Mouse (Mus musculus) olfactory bulb, adult 2 months (tissue): Measurements from ENCODE around the gene Fam163b.

ENCODE experiments used
- CTCF ChIP-seq: fragments of 200-500 bp; IDR thresholded peaks from 2 replicates; pipeline ENCODE4 v1.5.1; 2012; ENCODE audit warnings: low read depth, mild to moderate bottlenecking, low read length, moderate library complexity; ENCODE audit not compliant: insufficient read depth
- POLR2A ChIP-seq: fragments of 200-500 bp; IDR thresholded peaks from 2 replicates; pipeline ENCODE4 v1.6.1; 2012; ENCODE audit warnings: mild to moderate bottlenecking, low read depth, low read length, moderate library complexity; ENCODE audit not compliant: insufficient read depth

DNA sequence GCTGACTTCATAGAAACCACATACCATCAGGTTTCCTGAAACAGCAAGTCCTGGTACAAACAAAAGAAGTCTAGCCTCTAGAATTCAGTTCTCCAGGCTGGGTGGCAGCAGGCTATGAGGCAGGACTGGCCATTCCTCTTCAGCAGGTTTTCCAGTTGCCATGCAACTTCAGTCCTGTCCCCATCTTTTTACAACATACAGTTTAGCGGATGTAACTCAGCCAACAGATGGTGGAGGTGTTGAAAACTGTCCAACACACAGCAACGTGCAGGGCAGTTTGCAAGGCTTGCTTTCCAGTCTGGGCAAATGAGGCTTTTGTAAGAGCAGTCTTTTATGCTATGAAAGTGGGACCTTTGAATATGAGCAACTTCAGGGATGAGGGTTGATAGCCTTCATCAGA, 2.7 kb upstream of the Fam163b start:
- TF ChIP-seq POLR2A: no peak
- no peak for TF ChIP-seq CTCF
